Comparison of ENCODE assay signal across 8 mouse cellular contexts in the genomic region with DNA sequence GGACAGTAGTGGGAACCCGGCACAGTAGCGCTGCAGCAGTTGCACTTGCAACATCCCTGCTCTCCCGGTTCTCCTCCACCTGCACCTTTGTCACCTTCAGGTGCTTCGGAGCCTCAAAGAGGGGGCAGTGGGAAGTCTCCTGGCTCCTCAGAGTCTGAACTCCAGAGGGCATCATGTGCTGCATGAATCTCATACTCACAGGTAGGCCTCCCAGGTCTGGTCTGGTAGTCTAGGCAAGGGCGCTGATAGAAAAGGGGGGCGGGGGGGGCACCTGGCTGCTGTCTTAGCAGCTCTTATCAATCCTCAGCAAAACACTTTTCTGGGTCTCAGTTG. TPM values are rescaled to one million over a fixed set of nuclear protein-coding genes. Genes with fewer than 3 reads are reported as not detected.
DNase-seq lines count a peak whose midpoint lies in the region; ATAC-seq and TF ChIP-seq lines count a peak whose summit lies in the region.

No protein-coding gene starts in this region.

- peaks cover 8% of the 10 kb centered on the region for H3K36me3 ChIP-seq in kidney, embryonic 14.5 days (ENCODE audit: control insufficient read depth, insufficient read depth, low read length)
- H3K36me3 ChIP-seq in hindbrain, embryonic 15.5 days: peaks cover 8% of the 10 kb centered on the region
- no peaks in the 10 kb centered on the region for H3K36me3 ChIP-seq in midbrain, embryonic 15.5 days (replicated peaks)

- peak overlapping the region; percentile 60 for H3K4me2 ChIP-seq in kidney, embryonic 14.5 days (replicated peaks; ENCODE audit: low read depth, low read length)
- H3K4me2 ChIP-seq in hindbrain, embryonic 15.5 days: peak overlapping the region; percentile 65
- peak overlapping the region; percentile 73 for H3K4me2 ChIP-seq in midbrain, embryonic 15.5 days

- no peaks in the 10 kb centered on the region for H3K9me3 ChIP-seq in kidney, embryonic 14.5 days (ENCODE audit: control insufficient read depth, low read length)
- H3K9me3 ChIP-seq in hindbrain, embryonic 15.5 days: no peaks in the 10 kb centered on the region
- H3K9me3 ChIP-seq in midbrain, embryonic 15.5 days: no peaks in the 10 kb centered on the region

- WGBS in kidney, embryonic 14.5 days: 3% methylated on average over 6 of the region's 6 CpGs
- 5% methylated on average over 6 of the region's 6 CpGs for WGBS in hindbrain, embryonic 15.5 days
- 5% methylated on average over 6 of the region's 6 CpGs for WGBS in midbrain, embryonic 15.5 days

- peak overlapping the region; percentile 96 for H3K27ac ChIP-seq in kidney, embryonic 14.5 days (ENCODE audit: low read depth, low read length)
- H3K27ac ChIP-seq in cortical plate, adult 2 months (ENCODE audit: insufficient read depth, low read length): peak overlapping the region; percentile 14
- H3K27ac ChIP-seq in hindbrain, embryonic 15.5 days (replicated peaks): peak overlapping the region; percentile 96
- peak overlapping the region; percentile 97 for H3K27ac ChIP-seq in midbrain, embryonic 15.5 days

- peak; percentile 30 for ATAC-seq in kidney, embryonic 14.5 days (ENCODE audit: low FRiP score, low TSS enrichment)
- ATAC-seq in hindbrain, embryonic 15.5 days (ENCODE audit: low FRiP score, low read depth): peak; percentile 46
- no peak; the same call in 1 of the 2 replicates for ATAC-seq in midbrain, embryonic 15.5 days (replicated peaks)
- no peak for ATAC-seq in megakaryocyte progenitor cell, adult 5-6 weeks (replicated peaks; ENCODE audit: poor library complexity)

- no peak for DNase-seq in kidney, postnatal 10 days
- no peak for DNase-seq in thymus, adult 18-20 months
- DNase-seq in Muller cell, postnatal 12 days (ENCODE audit: inconsistent ontology term): no peak

- TF ChIP-seq CTCF in cortical plate, adult 2 months (IDR thresholded peaks at IDR 0.05; ENCODE audit: extremely low read depth, insufficient read depth, low read length): no peak

- H3K9ac ChIP-seq in kidney, embryonic 14.5 days (ENCODE audit: low read depth, low read length): peak overlapping the region; percentile 76
- peak overlapping the region; percentile 90 for H3K9ac ChIP-seq in hindbrain, embryonic 15.5 days
- peak overlapping the region; percentile 95 for H3K9ac ChIP-seq in midbrain, embryonic 15.5 days

- no peaks in the 10 kb centered on the region for H3K27me3 ChIP-seq in kidney, embryonic 14.5 days (ENCODE audit: control insufficient read depth, insufficient read depth, low read length)
- no peaks in the 10 kb centered on the region for H3K27me3 ChIP-seq in hindbrain, embryonic 15.5 days
- H3K27me3 ChIP-seq in midbrain, embryonic 15.5 days (replicated peaks): no peaks in the 10 kb centered on the region

- H3K4me3 ChIP-seq in kidney, embryonic 14.5 days (ENCODE audit: low read length): peak overlapping the region; percentile 84
- peak overlapping the region; percentile 54 for H3K4me3 ChIP-seq in cortical plate, adult 2 months (ENCODE audit: insufficient read depth, low read length)
- peak overlapping the region; percentile 73 for H3K4me3 ChIP-seq in hindbrain, embryonic 15.5 days
- peak overlapping the region; percentile 59 for H3K4me3 ChIP-seq in midbrain, embryonic 15.5 days

- H3K4me1 ChIP-seq in kidney, embryonic 14.5 days (ENCODE audit: control insufficient read depth, insufficient read depth, low read length): no peaks in the 10 kb centered on the region
- H3K4me1 ChIP-seq in cortical plate, adult 2 months (ENCODE audit: control insufficient read depth, insufficient read depth, low read length): peaks cover 2% of the 10 kb centered on the region; the same call in 1 of the 2 replicates
- peaks cover 29% of the 10 kb centered on the region for H3K4me1 ChIP-seq in hindbrain, embryonic 15.5 days (replicated peaks)
- peaks cover 24% of the 10 kb centered on the region for H3K4me1 ChIP-seq in midbrain, embryonic 15.5 days

- TF ChIP-seq POLR2A in cortical plate, adult 2 months (IDR thresholded peaks at IDR 0.05; ENCODE audit: extremely low read depth, insufficient read depth, low read length): no peak

RNA-seq across cellular contexts. Expression of gene Bivm, which starts 1.3 kb away (rescaled TPM):
- polyA plus RNA-seq in kidney, embryonic 14.5 days (2014; fragmentation: Nextera tagmentation; extraction: Ambion mirVana): 16.4 and 24.1 TPM in 2 replicates
- polyA plus RNA-seq in cortical plate, adult 2 months (2012; rRNA removed): 11.8 and 13.1 TPM in 2 replicates
- polyA plus RNA-seq in hindbrain, embryonic 15.5 days (2015; fragmentation: Nextera tagmentation; extraction: Ambion mirVana): 29.4 and 30.4 TPM in 2 replicates
- polyA plus RNA-seq in midbrain, embryonic 15.5 days (2015; fragmentation: Nextera tagmentation; extraction: Ambion mirVana): 30.9 and 33.9 TPM in 2 replicates
- 17.9 and 20.6 TPM in 2 replicates for total RNA-seq in megakaryocyte progenitor cell, adult 5-6 weeks (2015)
- total RNA-seq in megakaryocyte progenitor cell, adult 5-6 weeks (2017): 10.1 and 10.9 TPM in 2 replicates

RNA-seq across cellular contexts. Expression of gene Kdelc1, which starts 1.4 kb away (rescaled TPM):
- 66.4 and 78.0 TPM in 2 replicates for polyA plus RNA-seq in kidney, embryonic 14.5 days (2014; fragmentation: Nextera tagmentation; extraction: Ambion mirVana)
- 13.8 and 14.8 TPM in 2 replicates for polyA plus RNA-seq in cortical plate, adult 2 months (2012; rRNA removed)
- polyA plus RNA-seq in hindbrain, embryonic 15.5 days (2015; fragmentation: Nextera tagmentation; extraction: Ambion mirVana): 26.8 and 29.1 TPM in 2 replicates
- 26.2 and 27.0 TPM in 2 replicates for polyA plus RNA-seq in midbrain, embryonic 15.5 days (2015; fragmentation: Nextera tagmentation; extraction: Ambion mirVana)
- total RNA-seq in megakaryocyte progenitor cell, adult 5-6 weeks (2015): 38.7 and 41.8 TPM in 2 replicates
- total RNA-seq in megakaryocyte progenitor cell, adult 5-6 weeks (2017): 34.3 and 35.7 TPM in 2 replicates

RNA-seq across cellular contexts. Expression of gene Tex30, which starts 17.8 kb away (rescaled TPM):
- 104 and 122 TPM in 2 replicates for polyA plus RNA-seq in kidney, embryonic 14.5 days (2014; fragmentation: Nextera tagmentation; extraction: Ambion mirVana)
- polyA plus RNA-seq in cortical plate, adult 2 months (2012; rRNA removed): 6.5 and 6.6 TPM in 2 replicates
- 41.3 and 43.7 TPM in 2 replicates for polyA plus RNA-seq in hindbrain, embryonic 15.5 days (2015; fragmentation: Nextera tagmentation; extraction: Ambion mirVana)
- polyA plus RNA-seq in midbrain, embryonic 15.5 days (2015; fragmentation: Nextera tagmentation; extraction: Ambion mirVana): 37.3 and 40.5 TPM in 2 replicates
- 104 and 105 TPM in 2 replicates for total RNA-seq in megakaryocyte progenitor cell, adult 5-6 weeks (2015)
- 69.6 and 78.2 TPM in 2 replicates for total RNA-seq in megakaryocyte progenitor cell, adult 5-6 weeks (2017)

RNA-seq across cellular contexts. Expression of gene Ercc5, which starts 27.5 kb away (rescaled TPM):
- polyA plus RNA-seq in kidney, embryonic 14.5 days (2014; fragmentation: Nextera tagmentation; extraction: Ambion mirVana): 12.7 and 23.2 TPM in 2 replicates
- 18.7 and 20.2 TPM in 2 replicates for polyA plus RNA-seq in cortical plate, adult 2 months (2012; rRNA removed)
- polyA plus RNA-seq in hindbrain, embryonic 15.5 days (2015; fragmentation: Nextera tagmentation; extraction: Ambion mirVana): 25.2 and 27.7 TPM in 2 replicates
- polyA plus RNA-seq in midbrain, embryonic 15.5 days (2015; fragmentation: Nextera tagmentation; extraction: Ambion mirVana): 32.1 and 32.8 TPM in 2 replicates
- 5.9 and 7.1 TPM in 2 replicates for total RNA-seq in megakaryocyte progenitor cell, adult 5-6 weeks (2015)
- total RNA-seq in megakaryocyte progenitor cell, adult 5-6 weeks (2017): 6.2 and 12.7 TPM in 2 replicates

RNA-seq across cellular contexts. Expression of gene Gm8251, which starts 58.3 kb away (rescaled TPM):
- polyA plus RNA-seq in kidney, embryonic 14.5 days (2014; fragmentation: Nextera tagmentation; extraction: Ambion mirVana): 0.09 and 0.14 TPM in 2 replicates
- not detected in 2 replicates for polyA plus RNA-seq in cortical plate, adult 2 months (2012; rRNA removed)
- polyA plus RNA-seq in hindbrain, embryonic 15.5 days (2015; fragmentation: Nextera tagmentation; extraction: Ambion mirVana): 0.05 TPM in 1 of 2 replicates, not detected in the other
- 0.04 and 0.12 TPM in 2 replicates for polyA plus RNA-seq in midbrain, embryonic 15.5 days (2015; fragmentation: Nextera tagmentation; extraction: Ambion mirVana)
- 0.51 TPM in 1 of 2 replicates, not detected in the other for total RNA-seq in megakaryocyte progenitor cell, adult 5-6 weeks (2015)
- 0.25 and 0.51 TPM in 2 replicates for total RNA-seq in megakaryocyte progenitor cell, adult 5-6 weeks (2017)

Comparison
In these comparisons a context has a peak if more than half of its experiments do, and no peak if none do; other contexts are left out.
1. ATAC-seq: peak in kidney, embryonic 14.5 days (single experiment) and hindbrain, embryonic 15.5 days (single experiment); none in midbrain, embryonic 15.5 days (single experiment) and megakaryocyte progenitor cell, adult 5-6 weeks (single experiment).
2. H3K27ac ChIP-seq: peak in every context shown above with its lines; median percentile 97 in midbrain, embryonic 15.5 days; 96 in kidney, embryonic 14.5 days; 96 in hindbrain, embryonic 15.5 days; 14 in cortical plate, adult 2 months.
3. Peak in every context shown above with its lines, with median percentiles within 50 percentile points of each other: H3K4me2 ChIP-seq, H3K4me3 ChIP-seq and H3K9ac ChIP-seq.